Mouse (Mus musculus) kidney, embryonic 14.5 days (tissue): ENCODE measurements around the gene Cyfip2. TPM values are rescaled to one million over a fixed set of nuclear protein-coding genes. Genes with fewer than 3 reads are reported as not detected.

ENCODE experiments used
- ATAC-seq: fragments of 200-750 bp; cut with Nextera tagmentation; 2 replicates; pipeline ENCODE4 v1.8.0; 2017; ENCODE audit warnings: moderate number of reproducible peaks, mild to moderate bottlenecking, moderate TSS enrichment, moderate library complexity; ENCODE audit not compliant: low FRiP score, low TSS enrichment
- H3K27ac ChIP-seq: fragments of 300-500 bp; sonication (generic); 2 replicates; pipeline ENCODE4 v1.5.1; 2014; ENCODE audit warnings: low read depth, mild to moderate bottlenecking, low read length, moderate library complexity, mixed read lengths
- H3K27me3 ChIP-seq: fragments of 300-500 bp; sonication (generic); 2 replicates; pipeline ENCODE4 v1.6.1; 2014; ENCODE audit warnings: mild to moderate bottlenecking, low read length; ENCODE audit not compliant: control insufficient read depth, insufficient read depth
- H3K36me3 ChIP-seq: fragments of 300-500 bp; sonication (generic); 2 replicates; pipeline ENCODE4 v1.6.1; 2014; ENCODE audit warnings: low read length, mixed read lengths; ENCODE audit not compliant: control insufficient read depth, insufficient read depth
- H3K4me1 ChIP-seq: fragments of 300-500 bp; sonication (generic); 2 replicates; pipeline ENCODE4 v1.6.1; 2014; ENCODE audit warnings: low read length, mixed read lengths; ENCODE audit not compliant: control insufficient read depth, insufficient read depth
- H3K4me2 ChIP-seq: fragments of 300-500 bp; sonication (generic); replicated peaks from 2 replicates; pipeline ENCODE4 v1.6.1; 2014; ENCODE audit warnings: low read depth, mild to moderate bottlenecking, low read length
- H3K4me3 ChIP-seq: fragments of 300-500 bp; sonication (generic); 2 replicates; pipeline ENCODE4 v1.5.1; 2014; ENCODE audit warnings: mild to moderate bottlenecking, low read length
- H3K9ac ChIP-seq: fragments of 300-500 bp; sonication (generic); 2 replicates; pipeline ENCODE4 v1.6.1; 2014; ENCODE audit warnings: low read depth, mild to moderate bottlenecking, low read length, moderate library complexity
- H3K9me3 ChIP-seq: fragments of 300-500 bp; sonication (generic); 2 replicates; pipeline ENCODE4 v1.6.1; 2016; ENCODE audit warnings: low read length; ENCODE audit not compliant: control insufficient read depth
- WGBS: fragments of 180-500 bp; shearing (Covaris S2); extraction: QIAGEN DNeasy Blood & Tissue Kit; methylation state at CpG from one replicate; pipeline ENCODE4 v1.1.7; 2014; 5-methylcytosine and 5-hydroxymethylcytosine counted together
- polyA plus RNA-seq: library from polyadenylated mRNA; unstranded; fragments of >200 nt; fragmentation: Nextera tagmentation; extraction: Ambion mirVana; gene quantifications from 2 replicates; pipeline ENCODE4 v1.2.1, GENCODE M21; 2014

Gene Cyfip2
- polyA plus RNA-seq, 1 experiment from 2014 or later, result 19.2 TPM

- H3K4me1 ChIP-seq, result peaks cover 24% of the 10 kb centered on the region; the same call in 1 of the 2 replicates
- no peak for ATAC-seq
- no peak overlapping the region for H3K9ac ChIP-seq
- H3K4me3 ChIP-seq, result no peak overlapping the region
- no peaks in the 10 kb centered on the region for H3K36me3 ChIP-seq
- H3K27me3 ChIP-seq, result no peaks in the 10 kb centered on the region
- 25% methylated on average over 3 of the region's 3 CpGs for WGBS
- H3K27ac ChIP-seq, result no peak overlapping the region
- no peaks in the 10 kb centered on the region for H3K9me3 ChIP-seq
- H3K4me2 ChIP-seq, result no peak overlapping the region
Observed at GRCm38 (mm10) chr11:46211858-46212257, 100.8 kb downstream of the Cyfip2 start.

DNA sequence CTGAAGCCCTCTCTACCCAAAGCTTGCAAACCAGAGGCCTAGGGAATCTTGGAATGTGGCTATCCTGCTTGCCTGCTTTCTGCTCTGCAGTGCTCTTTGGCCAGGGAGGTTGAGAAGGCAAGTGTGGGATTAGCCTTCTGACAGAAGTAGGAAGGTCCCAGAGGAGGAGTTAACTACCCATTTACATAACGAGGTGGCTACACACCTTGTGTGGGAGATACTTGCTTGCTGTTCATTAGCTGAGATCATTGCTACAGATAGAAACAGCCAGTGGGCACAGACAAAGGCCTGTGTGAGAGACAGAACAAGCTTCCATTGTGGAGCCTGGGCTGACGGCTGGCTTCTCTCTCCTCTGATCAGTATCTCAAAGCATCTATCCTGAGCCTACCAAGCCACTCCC lies 102.8 kb downstream of the Cyfip2 start:
- H3K4me3 ChIP-seq, result no peak overlapping the region
- H3K4me2 ChIP-seq, result no peak overlapping the region
- ATAC-seq, result no peak
- H3K9ac ChIP-seq, result no peak overlapping the region
- WGBS, result 70% methylated on average over 2 of the region's 2 CpGs
- H3K27me3 ChIP-seq, result no peaks in the 10 kb centered on the region
- H3K27ac ChIP-seq, result no peak overlapping the region
- peaks cover 32% of the 10 kb centered on the region; the same call in 1 of the 2 replicates for H3K4me1 ChIP-seq
- no peaks in the 10 kb centered on the region for H3K36me3 ChIP-seq
- no peaks in the 10 kb centered on the region for H3K9me3 ChIP-seq

- Histone ChIP-seq H3K9me3 (no peaks in the 10 kb centered on the region), H3K9ac (no peak overlapping the region), H3K36me3 (no peaks in the 10 kb centered on the region), H3K4me3 (no peak overlapping the region), H3K4me2 (0 out of 2 replicates have a peak overlapping the region, but pooled peaks have one; percentile 1), H3K4me1 (peaks cover 14% of the 10 kb centered on the region), H3K27ac (peak overlapping the region; percentile 12; the same call in 1 of the 2 replicates), H3K27me3 (no peaks in the 10 kb centered on the region)
- peak; percentile 53 for ATAC-seq
- WGBS, result 27% methylated on average over 17 of the region's 17 CpGs
Observed at GRCm38 (mm10) chr11:46205639-46206409, 106.8 kb downstream of the Cyfip2 start.

DNA sequence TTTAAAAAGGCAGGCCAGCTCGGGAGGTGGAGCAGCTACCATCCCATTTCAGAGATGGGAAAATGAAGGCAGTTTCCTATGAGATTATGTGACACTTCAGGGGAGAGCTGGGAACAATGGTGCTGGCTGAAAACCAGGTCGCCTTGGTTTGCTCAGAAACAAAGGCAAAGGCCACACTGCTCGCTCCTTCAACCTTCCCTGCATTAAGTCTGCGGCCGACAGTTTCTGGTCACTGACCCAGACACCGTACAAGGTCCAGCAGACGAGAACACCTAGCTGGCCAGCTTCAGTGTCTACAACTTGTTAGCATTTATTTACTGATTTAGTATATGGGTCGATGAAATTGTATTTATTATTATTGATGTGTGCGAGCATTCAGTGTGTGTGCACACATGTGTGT lies 107.8 kb downstream of the Cyfip2 start:
- no peaks in the 10 kb centered on the region for H3K27me3 ChIP-seq
- peaks cover 20% of the 10 kb centered on the region for H3K4me1 ChIP-seq
- no peak overlapping the region for H3K9ac ChIP-seq
- 86% methylated on average over 9 of the region's 9 CpGs for WGBS
- no peaks in the 10 kb centered on the region for H3K36me3 ChIP-seq
- no peak for ATAC-seq
- H3K4me2 ChIP-seq, result no peak overlapping the region
- no peak overlapping the region for H3K27ac ChIP-seq
- no peaks in the 10 kb centered on the region for H3K9me3 ChIP-seq
- H3K4me3 ChIP-seq, result no peak overlapping the region

- Histone ChIP-seq H3K4me1 (peaks cover 25% of the 10 kb centered on the region), H3K36me3 (no peaks in the 10 kb centered on the region), H3K4me2 (no peak overlapping the region), H3K27ac (no peak overlapping the region), H3K9me3 (no peaks in the 10 kb centered on the region), H3K27me3 (no peaks in the 10 kb centered on the region), H3K9ac (no peak overlapping the region), H3K4me3 (no peak overlapping the region)
- no peak for ATAC-seq
- 51% methylated on average over 10 of the region's 10 CpGs for WGBS
Observed at GRCm38 (mm10) chr11:46202547-46202887, 110.1 kb downstream of the Cyfip2 start.

DNA sequence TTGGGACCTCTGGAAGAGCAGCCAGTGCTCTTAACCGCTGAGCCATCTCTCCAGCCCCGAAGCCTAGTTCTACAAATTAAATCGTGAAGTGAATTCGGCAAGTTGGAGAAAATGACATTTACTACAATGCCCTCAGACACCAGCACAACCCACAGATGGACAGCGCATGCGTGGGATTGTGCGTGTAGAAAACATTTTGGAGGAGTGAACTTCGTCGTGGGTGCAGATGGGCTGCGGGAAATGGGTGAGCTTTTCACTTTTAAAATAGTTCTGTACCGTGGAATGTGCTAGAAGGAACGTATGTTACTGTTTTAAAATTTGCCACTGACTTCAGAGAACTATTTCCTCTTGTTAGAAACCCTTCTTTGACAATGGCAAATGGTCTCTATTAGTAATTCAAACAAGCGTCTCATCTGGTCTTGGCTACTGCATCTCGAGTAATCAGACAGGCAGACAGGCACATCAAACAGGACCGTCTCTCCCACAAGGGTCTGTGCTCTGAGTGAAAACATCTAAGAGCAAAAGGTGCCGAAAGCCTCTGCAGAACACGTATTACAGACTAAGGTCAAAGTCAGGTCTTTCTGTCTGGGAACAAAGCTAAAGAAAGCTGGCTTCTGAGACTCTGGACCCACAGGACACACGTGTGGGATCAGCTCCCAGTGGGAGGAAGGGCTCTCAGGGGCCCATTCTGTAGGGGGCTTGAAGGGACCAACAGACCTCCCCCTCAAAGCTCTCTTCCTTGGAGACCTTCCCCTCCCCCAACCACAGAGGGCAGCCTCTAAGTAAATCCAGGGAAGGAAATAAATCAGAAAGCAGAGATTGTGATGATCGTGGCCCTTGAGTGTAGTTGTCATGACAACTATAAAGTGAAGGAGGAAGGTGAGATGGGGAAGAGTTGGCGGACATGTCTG lies 110.8 kb downstream of the Cyfip2 start:
- ATAC-seq, result no peak
- H3K27ac ChIP-seq, result no peak overlapping the region
- no peak overlapping the region for H3K4me2 ChIP-seq
- WGBS, result 42% methylated on average over 20 of the region's 20 CpGs
- no peak overlapping the region for H3K4me3 ChIP-seq
- H3K9ac ChIP-seq, result no peak overlapping the region
- no peaks in the 10 kb centered on the region for H3K9me3 ChIP-seq
- H3K27me3 ChIP-seq, result no peaks in the 10 kb centered on the region
- no peaks in the 10 kb centered on the region for H3K36me3 ChIP-seq
- peaks cover 25% of the 10 kb centered on the region for H3K4me1 ChIP-seq

DNA sequence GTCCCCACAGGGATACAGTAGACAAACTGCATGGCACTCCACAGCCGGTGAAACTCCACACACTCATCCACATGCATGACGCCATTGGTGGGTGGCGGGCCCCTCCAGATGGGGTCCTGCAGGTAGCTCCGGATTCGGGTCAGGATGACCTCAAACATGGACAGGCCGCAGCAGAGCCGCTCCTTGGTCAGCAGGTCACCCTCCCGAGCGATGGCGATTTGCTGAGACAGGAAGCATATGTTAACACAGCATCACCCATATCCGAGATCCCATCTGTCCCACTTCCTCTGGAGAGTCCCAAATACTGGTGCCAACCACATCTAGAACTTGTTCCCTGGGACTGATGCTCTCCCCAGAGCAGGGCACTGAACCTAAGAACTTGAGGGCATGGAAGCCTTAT lies 112.0 kb downstream of the Cyfip2 start:
- Histone ChIP-seq H3K36me3 (peaks cover 1% of the 10 kb centered on the region; the same call in 1 of the 2 replicates), H3K4me2 (no peak overlapping the region), H3K27ac (no peak overlapping the region), H3K9me3 (no peaks in the 10 kb centered on the region), H3K4me3 (no peak overlapping the region), H3K27me3 (no peaks in the 10 kb centered on the region), H3K4me1 (peaks cover 19% of the 10 kb centered on the region), H3K9ac (no peak overlapping the region)
- ATAC-seq, result peak; percentile 28; the same call in 1 of the 2 replicates
- WGBS, result 67% methylated on average over 11 of the region's 11 CpGs

GRCm38 (mm10) chr11:46194175-46194574 lies 118.5 kb downstream of the Cyfip2 start:
- Histone ChIP-seq H3K9me3 (no peaks in the 10 kb centered on the region), H3K4me3 (no peak overlapping the region), H3K4me2 (no peak overlapping the region), H3K9ac (no peak overlapping the region), H3K27ac (no peak overlapping the region), H3K4me1 (no peaks in the 10 kb centered on the region), H3K36me3 (peaks cover 3% of the 10 kb centered on the region; the same call in 1 of the 2 replicates), H3K27me3 (no peaks in the 10 kb centered on the region)
- 47% methylated on average over 4 of the region's 4 CpGs for WGBS
- no peak for ATAC-seq

GRCm38 (mm10) chr11:46188283-46188682 lies 124.4 kb downstream of the Cyfip2 start:
- no peak overlapping the region for H3K27ac ChIP-seq
- no peaks in the 10 kb centered on the region for H3K4me1 ChIP-seq
- no peak overlapping the region for H3K9ac ChIP-seq
- no peaks in the 10 kb centered on the region for H3K27me3 ChIP-seq
- H3K36me3 ChIP-seq, result no peaks in the 10 kb centered on the region
- no peak for ATAC-seq
- no peak overlapping the region for H3K4me2 ChIP-seq
- H3K9me3 ChIP-seq, result no peaks in the 10 kb centered on the region
- no peak overlapping the region for H3K4me3 ChIP-seq
- 87% methylated on average over 2 of the region's 2 CpGs for WGBS
